Mouse (Mus musculus) ES-E14 (cell line): Measurements from ENCODE around the gene Fnbp1.

Experiments
- CHD2 ChIP-seq: IDR thresholded peaks from 2 replicates; pipeline ENCODE4 v1.6.1; 2014; ENCODE audit warnings: mild to moderate bottlenecking, low read depth, low read length, inconsistent platforms
- MAFK ChIP-seq: IDR thresholded peaks from 2 replicates; pipeline ENCODE4 v1.6.1; 2014; ENCODE audit warnings: mild to moderate bottlenecking, low read depth, low read length, inconsistent platforms; ENCODE audit not compliant: insufficient read depth
- ZC3H11A ChIP-seq: IDR thresholded peaks from 2 replicates; pipeline ENCODE4 v1.6.1; 2012; ENCODE audit warnings: low read depth, mild to moderate bottlenecking, inconsistent platforms, low read length, borderline replicate concordance
- ZNF384 ChIP-seq: IDR thresholded peaks from 2 replicates; pipeline ENCODE4 v1.6.1; 2012; ENCODE audit warnings: low read depth, low read length, inconsistent platforms

GRCm38 (mm10) chr2:31053426-31053825 is 88.4 kb downstream of the Fnbp1 start:
- TF ChIP-seq ZC3H11A: no peak
- no peak for TF ChIP-seq ZNF384
- TF ChIP-seq MAFK: no peak
- TF ChIP-seq CHD2: no peak
